Mouse (Mus musculus) olfactory bulb, adult 2 months (tissue): ENCODE results near the gene Tmem178.

Experiments used
- CTCF ChIP-seq: fragments of 200-500 bp; IDR thresholded peaks from 2 replicates; pipeline ENCODE4 v1.5.1; 2012; ENCODE audit warnings: low read depth, mild to moderate bottlenecking, low read length, moderate library complexity; ENCODE audit not compliant: insufficient read depth
- POLR2A ChIP-seq: fragments of 200-500 bp; IDR thresholded peaks from 2 replicates; pipeline ENCODE4 v1.6.1; 2012; ENCODE audit warnings: mild to moderate bottlenecking, low read depth, low read length, moderate library complexity; ENCODE audit not compliant: insufficient read depth

GRCm38 (mm10) chr17:81010199-81010598 is 65.8 kb downstream of the Tmem178 start:
- TF ChIP-seq POLR2A (no peak), CTCF (no peak)
